Mouse (Mus musculus) retina, postnatal 7 days (tissue): ENCODE data around the gene D2hgdh.
A peak's percentile ranks its signal among the peaks of the same experiment; 100 is the strongest.

Experiments
- DNase-seq: peaks from one replicate; pipeline ENCODE4 v3.0.0-alpha.2; 2012; ENCODE audit warnings: low read depth, low spot score

The D2hgdh gene

DNA sequence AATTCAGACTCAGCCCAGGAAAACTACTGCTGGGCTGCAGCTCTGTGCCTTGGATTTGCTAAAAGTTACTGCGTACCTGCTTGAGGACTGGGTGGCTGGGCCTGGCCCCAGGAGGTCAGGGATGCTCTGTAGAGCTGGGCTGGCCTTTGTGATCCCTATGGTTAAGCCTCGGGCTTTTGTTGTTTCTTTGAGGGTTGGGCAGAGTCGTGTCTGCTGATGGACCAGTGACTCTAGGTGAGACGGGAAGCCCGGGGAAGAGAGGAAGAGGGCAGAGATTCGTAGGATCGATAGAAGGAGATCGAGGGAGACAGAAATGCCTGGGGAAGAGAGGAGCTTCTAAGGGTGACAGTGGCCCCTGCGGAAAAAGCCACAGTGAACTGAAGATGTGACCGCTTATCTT is at the start of gene D2hgdh:
Gene D2hgdh (plus strand): TSS at position 301 of the 400 bp plus-strand sequence.
- no peak for DNase-seq

DNA sequence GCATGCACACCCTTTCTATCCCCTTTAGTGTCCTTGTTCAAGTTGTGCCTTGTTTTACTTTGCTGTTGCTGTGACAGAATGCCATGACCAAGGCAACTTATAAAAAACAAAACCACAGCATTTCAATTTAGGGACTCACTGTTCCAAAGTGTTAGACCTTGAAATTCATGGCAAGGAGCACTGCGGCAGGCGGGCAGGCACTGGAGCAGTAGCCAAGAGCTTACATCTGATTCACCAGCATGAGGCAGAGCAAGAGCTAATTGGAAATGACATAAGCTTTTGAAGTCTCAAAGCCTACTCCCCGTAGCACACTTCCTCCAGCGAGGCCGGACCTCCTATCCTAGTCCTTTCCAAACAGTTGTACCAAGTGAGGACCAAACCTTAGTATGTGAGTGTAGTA is 48.0 kb upstream of the D2hgdh start:
- DNase-seq = no peak

DNA sequence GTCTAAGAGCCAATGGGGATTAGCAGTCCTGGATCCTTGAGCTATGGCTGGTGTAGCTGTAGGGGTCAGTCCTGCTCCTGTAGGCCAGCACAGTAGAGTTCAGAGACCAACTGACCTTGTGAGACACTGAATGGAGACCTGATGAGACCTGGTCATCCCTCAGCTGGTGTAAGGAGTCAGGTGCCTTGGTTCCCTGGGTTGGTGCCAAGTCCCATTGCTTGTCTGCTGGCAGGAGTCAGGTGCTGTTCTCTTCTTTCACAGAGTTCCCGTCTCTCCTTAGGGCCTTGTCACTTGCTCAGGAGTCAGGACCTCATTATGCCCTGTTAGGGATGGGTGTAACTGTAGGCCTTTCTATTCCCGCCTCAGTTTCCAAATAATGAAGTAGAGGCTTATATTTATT is 37.8 kb upstream of the D2hgdh start:
- DNase-seq = no peak

DNA sequence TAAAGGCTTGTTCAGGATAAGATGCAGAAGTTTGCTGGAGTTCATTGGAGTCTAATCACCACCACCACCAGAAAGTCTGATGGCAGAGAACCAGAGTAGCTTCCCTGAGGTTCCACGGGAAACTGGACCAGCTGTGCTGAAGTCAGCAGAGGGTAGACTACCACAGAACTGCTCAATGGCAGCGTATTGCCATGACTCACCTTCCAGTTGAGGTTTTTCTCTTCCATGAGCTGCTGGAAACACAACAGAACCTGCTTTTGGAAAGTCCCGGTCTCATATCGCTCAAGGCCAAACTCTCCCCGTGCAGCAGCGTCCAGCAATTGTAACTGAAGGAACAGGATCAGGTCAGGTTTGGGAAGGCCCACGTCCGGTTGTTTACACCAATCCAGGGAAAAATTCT is 30.2 kb upstream of the D2hgdh start:
- DNase-seq = no peak

DNA sequence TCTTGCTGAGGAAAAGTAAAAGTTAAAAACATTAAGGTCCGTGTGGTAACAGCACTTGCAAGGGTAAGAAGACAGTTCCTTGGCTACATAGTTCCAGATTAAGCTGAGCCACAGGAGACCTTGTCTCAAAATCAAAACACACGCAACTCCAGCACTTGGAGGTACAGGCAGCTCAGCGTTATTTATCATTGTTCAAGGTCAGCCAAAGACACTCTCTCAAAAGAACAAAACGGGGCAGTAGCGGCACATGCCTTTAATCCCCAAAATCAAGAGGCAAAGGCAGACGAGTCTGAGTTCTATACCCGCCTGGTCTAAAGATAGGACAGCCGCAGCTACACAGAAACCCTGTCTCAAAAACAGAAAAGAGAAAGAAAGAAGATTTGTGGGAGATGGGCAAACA is 28.8 kb upstream of the D2hgdh start:
- no peak for DNase-seq

DNA sequence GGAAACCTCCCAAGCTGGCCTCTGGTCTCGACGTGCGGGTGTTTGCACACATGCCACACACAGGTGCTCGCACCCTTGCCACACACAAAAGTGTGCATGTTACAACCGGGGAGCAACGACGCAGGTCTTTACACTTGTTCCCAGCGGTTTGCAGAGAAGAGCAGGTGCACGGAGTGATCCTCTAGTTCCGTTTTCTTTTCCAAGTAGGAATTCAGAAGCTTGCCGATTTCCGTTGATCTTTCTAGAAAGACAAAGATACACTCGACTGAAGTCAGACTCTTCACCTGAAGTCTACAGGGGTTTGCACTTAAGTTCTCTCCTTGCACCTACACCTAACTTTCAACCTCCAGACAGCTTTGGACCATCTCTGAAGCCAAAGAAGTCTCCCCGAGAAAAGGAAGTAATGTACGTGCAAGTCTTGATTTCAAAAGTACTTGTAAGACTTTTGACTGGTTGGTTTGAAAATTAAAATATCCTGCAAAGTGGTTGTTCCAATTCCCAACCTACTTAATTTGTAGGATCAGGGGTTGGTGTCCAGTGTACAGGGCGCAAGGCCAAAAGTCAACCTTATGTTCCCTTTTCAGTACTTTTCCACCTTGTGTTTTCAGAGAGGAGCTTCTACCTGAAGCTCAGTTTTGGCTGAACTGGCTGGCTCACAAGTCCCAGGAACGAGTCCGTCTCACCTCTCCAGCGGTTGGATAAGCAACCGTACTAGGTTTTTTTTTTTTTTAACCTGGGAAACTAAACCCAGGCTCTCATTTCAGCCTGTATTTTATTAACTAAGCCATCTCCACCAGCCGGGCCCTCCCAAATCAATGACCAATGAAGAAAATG is 23.8 kb upstream of the D2hgdh start:
- DNase-seq = no peak

DNA sequence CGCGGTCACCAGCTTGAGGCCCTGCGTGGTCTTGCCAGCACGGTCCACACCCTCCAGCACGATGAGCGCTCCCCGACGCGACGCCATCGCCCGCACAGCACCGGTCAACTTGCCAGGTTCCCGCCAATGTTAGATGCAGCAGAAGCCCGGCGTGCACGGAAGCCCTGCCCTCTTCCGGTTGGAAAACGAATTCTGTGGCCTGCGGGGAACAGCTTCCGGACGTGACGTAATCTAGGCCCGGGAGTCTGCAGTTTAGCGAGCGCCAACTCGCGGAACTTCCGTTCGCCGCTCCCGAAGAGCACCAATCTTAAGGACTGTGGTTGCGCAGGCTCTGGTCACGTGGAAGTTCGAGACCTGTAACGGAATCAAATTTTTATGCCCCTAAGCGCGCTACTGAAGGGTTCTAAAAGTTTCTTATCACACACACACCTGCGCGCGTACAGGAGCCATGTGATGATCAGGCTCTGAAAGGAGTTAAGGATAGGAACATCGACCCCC is 22.9 kb upstream of the D2hgdh start, which contains the start of gene Dtymk:
Gene Dtymk (minus strand): TSS at position 194 of the 498 bp plus-strand sequence.
- DNase-seq = peak; percentile 88

DNA sequence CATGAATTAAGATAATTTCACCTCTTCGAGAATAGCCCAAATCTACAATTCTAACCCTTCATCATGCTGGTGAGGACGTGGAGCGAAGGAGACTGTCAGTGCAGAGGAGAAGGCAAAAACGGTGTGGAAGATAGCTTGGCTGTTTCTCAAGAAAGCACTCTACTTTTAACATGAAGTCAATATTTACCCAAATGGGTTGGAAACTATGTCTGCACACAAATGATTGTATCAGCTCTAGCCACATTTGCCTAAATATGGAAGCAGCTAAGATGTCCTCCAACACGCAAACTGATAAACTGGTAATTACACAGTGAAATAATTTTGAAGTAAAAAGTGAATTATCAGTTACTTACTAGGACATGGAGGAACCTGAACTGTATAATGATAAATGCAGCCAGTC is 21.9 kb upstream of the D2hgdh start:
- DNase-seq = no peak

DNA sequence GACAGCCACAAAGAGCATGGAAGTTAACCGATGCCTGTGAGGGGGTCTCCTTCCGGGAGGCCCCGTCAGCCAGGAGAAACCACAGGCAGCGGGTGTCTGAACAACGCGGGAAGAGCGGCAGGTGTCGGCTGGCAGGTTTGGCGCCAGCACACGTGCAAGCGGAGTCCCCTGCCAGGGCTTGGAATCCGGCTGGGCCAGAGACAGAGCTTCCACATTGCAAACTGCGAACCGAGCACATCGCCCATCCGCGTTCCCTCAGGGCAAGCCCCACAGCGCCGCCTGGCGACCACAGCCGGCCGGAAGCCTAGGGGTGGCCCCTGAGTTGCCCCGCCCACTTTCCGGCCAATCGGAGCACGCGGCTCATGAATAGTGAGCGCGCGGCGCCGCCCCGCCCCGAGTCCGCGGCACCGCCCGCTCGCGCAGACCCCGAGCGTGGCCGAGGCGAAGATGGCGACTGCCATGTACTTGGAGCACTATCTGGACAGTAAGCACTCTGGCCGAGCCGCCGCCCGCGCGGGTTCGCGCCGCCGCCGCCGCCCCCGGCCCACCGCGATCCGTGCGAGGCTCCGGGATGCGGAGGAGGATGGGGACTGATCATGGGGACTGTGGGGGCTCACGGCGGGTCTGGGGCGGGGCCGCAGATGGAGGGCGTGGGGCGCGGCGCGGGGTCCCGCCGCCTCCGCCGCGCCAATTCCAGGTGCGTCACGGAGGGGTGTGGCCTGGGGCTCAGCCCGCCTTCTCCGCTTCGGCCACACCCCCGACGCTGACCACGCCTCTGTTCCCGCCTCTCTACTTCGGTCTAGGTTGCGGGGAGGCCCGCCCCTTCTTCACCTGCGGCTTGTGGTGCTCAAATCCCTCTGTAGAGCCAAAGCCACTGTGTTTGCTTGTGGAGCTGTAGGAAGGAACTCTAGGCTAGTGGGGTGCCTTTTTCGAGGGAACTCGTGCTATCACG is 20.9 kb upstream of the D2hgdh start, which contains the start of gene Ing5:
Gene Ing5 (plus strand): TSS at position 410 of the 952 bp plus-strand sequence.
- DNase-seq = peak; percentile 98

DNA sequence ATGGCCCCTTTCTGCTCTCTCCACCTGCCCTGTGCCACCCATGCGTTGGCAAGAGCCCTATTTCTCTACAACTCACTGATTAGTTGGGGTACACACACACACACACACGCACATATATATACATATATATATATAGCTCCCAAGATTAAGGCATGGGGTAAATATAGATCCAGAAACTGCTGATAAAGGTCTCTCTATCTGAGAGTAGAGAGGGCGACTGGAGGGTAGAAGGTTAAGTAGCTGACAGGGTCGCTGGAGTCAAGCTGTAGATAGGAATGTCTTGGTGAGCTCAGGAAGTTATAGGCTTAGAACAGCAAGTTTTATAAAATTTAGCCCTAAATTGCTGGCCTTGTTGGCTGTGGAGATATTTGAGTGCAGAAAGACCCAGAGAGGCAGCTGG is 19.9 kb upstream of the D2hgdh start:
- no peak for DNase-seq

DNA sequence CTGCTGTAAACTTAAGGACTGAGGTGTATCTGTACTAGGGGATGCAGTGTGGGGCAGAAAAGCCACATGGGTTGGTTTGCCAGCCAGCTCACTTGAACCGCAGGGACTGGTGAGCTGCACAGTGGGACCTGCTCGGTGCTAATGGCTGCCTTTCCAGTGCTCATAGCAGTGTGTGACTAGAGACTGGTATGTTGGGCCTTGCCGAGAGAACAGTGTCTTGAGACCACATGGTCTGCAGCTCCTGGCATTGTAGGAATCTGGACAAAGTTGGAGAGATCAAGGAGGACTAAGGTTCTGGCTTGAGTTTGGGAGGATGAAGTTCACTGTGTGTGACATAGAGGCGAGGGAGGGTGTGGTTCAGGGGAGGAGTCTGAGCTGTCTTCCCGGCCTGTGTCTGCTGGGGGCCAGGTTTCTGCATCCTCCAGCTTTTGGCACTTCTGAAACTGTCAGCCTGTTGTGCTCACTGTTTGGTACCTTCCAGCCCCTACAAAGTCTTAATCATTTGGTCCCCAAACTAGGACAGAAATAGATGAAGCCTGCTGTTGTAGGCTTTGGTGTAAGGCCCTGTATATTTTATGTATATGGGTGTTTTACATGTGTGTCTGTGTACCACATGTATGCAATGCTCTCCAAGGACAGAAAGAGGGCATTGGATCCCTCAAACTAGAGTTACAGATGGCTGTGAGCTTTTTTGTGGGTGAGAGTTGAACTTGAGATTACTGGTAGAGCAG is 19.3 kb upstream of the D2hgdh start:
- DNase-seq = no peak

DNA sequence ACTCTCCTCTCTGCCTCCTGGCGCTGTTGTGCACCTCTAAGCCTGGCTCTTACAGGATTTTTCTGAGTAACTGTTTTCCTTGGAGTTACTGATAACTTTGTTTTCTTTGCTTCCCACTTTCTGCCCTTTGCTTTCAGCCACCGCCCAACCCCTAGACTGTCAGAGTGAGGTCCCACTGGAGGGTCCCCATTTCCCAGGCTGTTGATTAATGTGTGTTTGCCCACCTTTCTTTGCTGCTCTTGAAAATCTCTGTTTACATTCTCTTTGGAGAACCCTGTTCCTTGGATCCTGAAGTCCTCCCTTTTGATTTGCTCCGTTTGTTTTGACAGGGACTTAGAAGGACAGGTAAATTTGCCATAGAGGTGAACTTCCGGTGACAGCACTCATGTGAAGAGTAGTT is 15.8 kb upstream of the D2hgdh start:
- no peak for DNase-seq

DNA sequence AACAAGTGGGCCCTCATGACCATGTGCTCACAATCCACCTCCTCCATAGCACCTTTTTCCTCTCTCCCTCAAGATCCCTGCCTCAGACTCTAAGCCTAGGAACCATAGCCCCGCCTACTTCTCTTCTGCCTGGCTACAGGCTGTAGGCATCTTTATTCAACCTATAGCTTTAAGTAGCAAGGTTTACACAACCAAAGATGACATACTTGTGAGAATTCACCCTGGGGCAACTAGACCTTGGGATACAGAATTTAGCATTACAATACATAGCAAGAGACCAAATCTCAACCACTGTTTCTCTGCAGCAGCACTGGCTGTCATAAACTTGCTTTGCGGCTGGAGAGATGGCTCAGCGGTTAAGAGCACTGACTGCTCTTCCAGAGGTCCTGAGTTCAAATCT is 14.7 kb upstream of the D2hgdh start:
- DNase-seq = no peak

DNA sequence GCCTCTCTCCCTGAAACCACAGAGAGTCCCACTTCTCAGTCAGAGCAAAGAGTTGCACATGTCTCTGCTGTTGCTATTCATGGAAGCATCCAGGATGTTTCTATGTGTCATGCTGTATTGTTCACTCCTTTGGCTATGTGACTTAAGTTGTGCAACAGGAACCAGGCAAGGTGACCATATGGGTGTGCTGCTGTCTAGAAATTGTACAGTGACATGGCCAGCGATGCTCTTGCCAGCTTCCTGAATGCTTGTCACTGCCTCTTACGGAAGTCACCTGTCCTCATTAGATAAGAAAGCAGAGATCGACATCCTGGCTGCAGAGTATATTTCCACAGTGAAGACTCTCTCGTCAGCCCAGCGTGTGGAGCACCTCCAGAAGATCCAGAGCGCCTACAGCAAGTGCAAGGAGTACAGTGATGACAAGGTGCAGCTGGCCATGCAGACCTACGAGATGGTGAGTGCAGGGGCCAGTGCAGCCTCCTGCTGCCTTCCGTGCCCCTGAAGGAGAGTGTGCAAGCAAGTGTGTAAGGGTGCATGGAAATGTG is 13.1 kb upstream of the D2hgdh start:
- no peak for DNase-seq

DNA sequence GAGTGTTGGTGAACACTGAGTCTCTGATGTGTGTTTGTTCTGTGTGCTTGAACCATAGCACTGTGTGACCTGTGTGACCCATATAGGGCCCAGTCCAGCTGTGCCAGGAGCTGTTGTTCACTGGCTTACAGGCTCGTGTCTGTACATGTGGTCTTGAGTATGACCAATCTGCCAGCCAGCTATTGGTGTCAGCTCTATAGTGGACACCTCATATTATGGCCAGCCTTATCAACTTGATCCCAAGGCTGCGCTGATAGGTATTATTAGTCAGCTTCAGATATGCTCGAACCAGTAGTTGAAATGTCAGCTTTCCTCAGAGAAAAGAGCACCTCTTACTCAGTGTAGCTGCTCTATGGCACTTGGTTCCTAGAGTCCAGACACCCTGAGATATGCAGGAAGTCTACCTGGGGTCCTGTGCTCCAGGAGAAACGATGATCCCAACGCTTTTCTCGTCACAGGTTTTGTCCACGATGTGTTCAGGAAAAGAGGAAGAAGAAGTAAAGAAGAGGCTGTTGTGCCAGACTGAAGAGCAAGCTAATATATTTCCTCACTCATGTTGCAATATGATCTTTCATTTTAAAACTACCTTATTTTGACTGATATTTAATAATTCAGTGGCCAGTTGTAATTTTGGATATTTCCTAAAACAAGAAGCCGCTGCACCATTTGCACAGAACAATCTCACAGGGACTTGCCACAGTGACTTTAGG is 6.7 kb upstream of the D2hgdh start:
- DNase-seq = no peak

DNA sequence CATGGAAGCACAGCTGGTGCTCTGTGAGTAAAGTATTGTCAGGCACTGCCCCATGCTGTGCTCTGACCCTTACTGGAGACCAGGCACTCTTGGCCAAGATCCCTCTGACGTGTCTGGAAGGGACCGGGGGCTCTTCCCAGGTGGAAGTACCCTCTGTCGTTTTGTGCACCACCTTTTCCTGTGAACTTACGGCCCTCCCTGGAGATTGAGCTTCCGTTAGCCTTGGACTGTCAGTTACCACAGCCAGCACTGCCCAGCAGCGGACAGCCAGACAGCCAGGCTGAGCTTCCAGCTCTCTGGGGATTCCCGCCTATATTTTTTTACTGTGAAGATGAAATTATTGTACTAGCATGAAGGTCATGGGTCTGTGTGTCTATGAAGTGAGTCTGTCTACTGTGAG is 6.0 kb upstream of the D2hgdh start:
- no peak for DNase-seq

DNA sequence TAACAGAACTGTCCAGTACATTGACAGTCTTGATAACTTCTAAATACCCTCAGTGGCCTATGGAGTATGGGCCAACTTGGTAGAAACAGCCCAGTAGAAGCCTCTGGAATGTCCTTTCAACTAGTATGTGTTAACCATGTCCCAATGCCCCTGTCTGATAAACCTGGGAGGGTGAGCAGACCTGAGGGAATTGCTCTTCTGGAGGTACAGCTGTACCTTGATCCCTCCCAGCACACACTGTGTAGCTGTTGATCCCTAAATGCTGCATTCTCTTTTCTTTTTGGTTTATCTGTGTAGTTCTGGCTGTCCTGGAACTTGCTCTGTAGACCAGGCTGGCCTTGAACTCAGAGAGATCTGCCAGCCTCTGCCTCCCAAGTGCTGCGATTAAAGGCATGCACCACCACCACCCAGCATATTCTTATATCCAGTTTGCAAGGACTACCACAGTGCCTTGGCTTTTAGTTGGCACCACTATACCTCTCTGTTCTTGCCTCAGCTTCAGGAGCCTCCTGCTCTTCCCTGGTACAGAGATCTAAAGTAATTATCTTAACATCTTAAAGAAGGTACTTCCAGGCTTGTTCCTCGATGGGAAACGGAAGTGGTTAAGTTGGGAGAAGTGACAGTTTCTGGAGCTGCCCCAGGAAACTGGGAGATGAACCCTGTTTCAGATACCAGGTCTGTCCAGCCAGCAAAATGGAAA is 763 bp upstream of the D2hgdh start:
- DNase-seq = no peak

DNA sequence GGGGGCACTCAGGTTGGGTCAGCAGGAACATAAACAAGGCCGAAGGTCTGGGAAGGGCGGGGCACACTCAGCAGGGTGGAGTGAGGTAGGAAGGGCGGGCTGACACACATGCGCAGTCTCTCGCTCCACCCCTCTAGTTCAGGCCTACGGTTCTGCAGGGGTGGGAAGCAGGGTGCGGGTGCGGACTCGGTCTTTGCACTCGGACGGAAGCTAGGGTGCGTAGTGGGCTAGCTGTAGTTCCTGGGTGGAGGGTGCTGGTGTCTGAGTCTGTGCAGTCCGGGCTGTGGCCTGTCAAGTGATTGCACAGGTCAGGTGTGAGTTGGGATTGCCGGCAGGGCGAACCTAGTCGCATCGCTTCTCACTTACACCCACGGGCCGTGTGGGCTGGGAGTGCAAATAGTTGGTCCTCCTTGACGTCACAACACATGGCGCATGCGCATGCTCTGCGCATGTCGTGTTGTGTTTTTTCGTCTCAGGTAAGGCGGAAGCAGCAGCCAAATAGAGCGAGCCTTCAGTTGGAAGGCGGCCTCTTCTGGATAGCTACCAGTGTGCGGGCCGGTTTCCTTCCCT is 481 bp downstream of the D2hgdh start:
- DNase-seq = peak; percentile 90

DNA sequence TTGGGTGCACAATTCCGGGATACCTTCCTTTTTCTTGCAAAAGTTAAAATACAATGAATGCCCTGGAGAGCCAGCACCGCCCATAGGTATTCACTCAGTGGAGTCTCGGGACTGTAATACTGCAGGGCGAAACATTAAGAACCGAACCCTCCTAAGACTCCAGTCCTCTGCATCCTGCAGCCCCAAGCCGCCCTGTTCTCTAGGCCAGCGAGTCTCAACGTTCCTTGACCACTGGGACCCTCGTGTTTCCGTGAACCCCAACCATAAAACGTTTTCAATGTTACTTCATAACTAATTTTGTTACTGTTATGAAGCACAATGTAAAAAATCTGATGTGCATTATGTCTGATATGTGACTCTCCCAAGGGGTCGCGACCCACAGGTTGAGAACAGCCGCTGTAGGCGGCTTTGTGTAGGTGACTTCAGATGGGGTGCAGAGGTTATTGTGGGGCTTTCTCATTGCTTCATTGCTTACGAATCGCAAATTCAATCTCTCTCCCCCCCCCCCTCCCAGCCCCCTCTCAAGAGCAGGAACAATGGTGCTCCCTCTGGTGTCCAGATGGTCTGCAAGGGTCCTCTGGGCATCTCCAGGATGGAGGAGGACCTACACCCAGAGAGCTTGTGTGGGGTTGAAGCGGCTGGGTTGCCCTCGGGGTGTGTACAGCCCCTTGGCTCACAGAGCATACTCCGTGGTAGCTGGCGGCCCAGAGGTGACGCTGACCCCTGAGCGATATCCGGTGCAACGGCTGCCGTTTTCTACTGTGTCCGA is 1.2 kb downstream of the D2hgdh start:
- DNase-seq = no peak
